Mouse (Mus musculus) embryonic facial prominence, embryonic 15.5 days (tissue): ENCODE results near the gene Dusp18. TPM values are rescaled to one million over a fixed set of nuclear protein-coding genes. Genes with fewer than 3 reads are reported as not detected.
A peak's percentile ranks its signal among the peaks of the same experiment; 100 is the strongest.

Experiments used
- ATAC-seq: fragments of 200-750 bp; cut with Nextera tagmentation; 2 replicates; pipeline ENCODE4 v1.8.0; 2017; ENCODE audit warnings: low read depth, moderate TSS enrichment; ENCODE audit not compliant: insufficient number of reproducible peaks, low FRiP score, low TSS enrichment
- H3K27ac ChIP-seq: fragments of 300-500 bp; sonication (generic); replicated peaks from 2 replicates; pipeline ENCODE4 v1.5.1; 2015; ENCODE audit warnings: mild to moderate bottlenecking, inconsistent platforms
- H3K27me3 ChIP-seq: fragments of 300-500 bp; sonication (generic); 2 replicates; pipeline ENCODE4 v1.6.1; 2015; ENCODE audit warnings: inconsistent platforms
- H3K36me3 ChIP-seq: fragments of 300-500 bp; sonication (generic); 2 replicates; pipeline ENCODE4 v1.6.1; 2015; ENCODE audit warnings: mild to moderate bottlenecking, inconsistent platforms
- H3K4me1 ChIP-seq: fragments of 300-500 bp; sonication (generic); 2 replicates; pipeline ENCODE4 v1.6.1; 2015; ENCODE audit warnings: inconsistent platforms
- H3K4me2 ChIP-seq: fragments of 300-500 bp; sonication (generic); replicated peaks from 2 replicates; pipeline ENCODE4 v1.6.1; 2015; ENCODE audit warnings: mild to moderate bottlenecking, inconsistent platforms
- H3K4me3 ChIP-seq: fragments of 300-500 bp; sonication (generic); replicated peaks from 2 replicates; pipeline ENCODE4 v1.5.1; 2015; ENCODE audit warnings: mild to moderate bottlenecking, inconsistent platforms
- H3K9ac ChIP-seq: fragments of 300-500 bp; sonication (generic); 2 replicates; pipeline ENCODE4 v1.6.1; 2015; ENCODE audit warnings: inconsistent platforms
- H3K9me3 ChIP-seq: fragments of 300-500 bp; sonication (generic); replicated peaks from 2 replicates; pipeline ENCODE4 v1.6.1; 2016; ENCODE audit warnings: inconsistent platforms
- WGBS: fragments of 180-500 bp; shearing (Covaris S2); methylation state at CpG from one replicate; pipeline ENCODE4 v1.1.7; 2015; 5-methylcytosine and 5-hydroxymethylcytosine counted together
- polyA plus RNA-seq: library from polyadenylated mRNA; unstranded; fragments of >200 nt; fragmentation: Nextera tagmentation; extraction: Ambion mirVana; gene quantifications from 2 replicates; pipeline ENCODE4 v1.2.1, GENCODE M21; 2015

Dusp18 gene
- polyA plus RNA-seq, 1 experiment from 2014 or later, result 12.6 TPM

DNA sequence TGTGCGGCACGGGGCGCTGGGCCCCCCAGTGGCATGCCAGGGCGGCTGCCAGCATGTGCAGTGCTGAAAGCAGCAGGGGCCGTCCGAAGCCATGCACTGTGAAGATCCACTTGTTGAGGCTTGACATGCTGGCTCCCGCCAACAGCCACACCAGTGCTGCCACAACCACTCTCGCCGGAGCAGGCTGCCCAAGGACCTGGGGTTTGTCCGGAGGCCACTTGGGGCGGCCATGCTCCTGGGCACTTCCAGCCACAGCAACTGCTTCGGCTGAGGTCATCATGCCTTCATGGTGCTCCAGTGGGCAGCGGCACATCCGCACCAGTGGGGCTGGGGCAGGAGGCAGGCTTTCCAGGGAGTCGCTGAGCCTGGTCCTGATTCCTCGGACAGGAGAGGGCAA lies 17.8 kb downstream of the Dusp18 start:
- peak; percentile 4; the same call in 1 of the 2 replicates for ATAC-seq
- Histone ChIP-seq H3K4me1 (peaks cover 42% of the 10 kb centered on the region), H3K4me3 (peak overlapping the region; percentile 63), H3K36me3 (0 out of 2 replicates have a peak, but pooled peaks cover under 1% of the 10 kb centered on the region), H3K9me3 (no peaks in the 10 kb centered on the region), H3K9ac (peak overlapping the region; percentile 44; the same call in 1 of the 2 replicates), H3K27ac (peak overlapping the region; percentile 93), H3K27me3 (no peaks in the 10 kb centered on the region), H3K4me2 (peak overlapping the region; percentile 88)
- WGBS, result 2% methylated on average over 16 of the region's 16 CpGs

DNA sequence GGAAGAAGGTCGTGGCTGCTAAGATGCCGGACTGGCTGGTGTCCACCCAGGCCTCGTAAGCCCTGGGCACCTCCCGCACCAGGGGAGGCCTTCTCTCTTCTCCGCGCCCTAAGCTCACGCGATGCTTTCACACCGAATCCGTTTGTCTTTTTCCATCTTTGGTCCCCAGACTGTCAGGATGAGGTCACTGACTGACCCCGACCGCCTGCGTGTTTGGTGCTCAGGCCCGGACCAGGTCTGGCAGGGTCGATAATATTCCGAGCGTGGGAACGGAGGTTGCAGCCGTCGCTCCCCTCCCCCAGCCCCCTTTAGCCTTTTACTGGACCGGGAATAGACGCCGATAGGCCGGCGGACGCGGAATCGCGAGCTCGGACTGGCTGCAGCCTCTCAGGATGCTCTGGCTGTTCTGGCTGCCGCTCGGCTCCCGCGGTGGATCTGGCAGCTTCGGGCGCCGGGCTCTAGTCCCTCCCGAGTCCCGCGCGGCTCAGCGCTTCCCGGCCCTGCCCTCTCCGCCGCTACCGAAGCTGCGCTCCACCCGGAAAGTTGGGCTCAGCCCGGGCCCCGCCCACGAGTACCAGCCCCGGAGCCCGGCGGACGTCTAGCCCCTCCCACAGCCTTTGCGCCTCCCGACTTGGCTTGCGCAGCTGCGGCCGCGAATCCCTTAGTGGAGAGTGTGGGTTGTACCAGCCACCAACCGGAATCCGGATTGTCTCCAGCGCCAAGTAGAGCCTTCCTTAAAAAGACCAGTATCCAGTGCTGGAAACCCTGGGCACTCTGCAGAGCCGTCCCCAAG lies 18.5 kb downstream of the Dusp18 start:
- Histone ChIP-seq H3K9ac (peak overlapping the region; percentile 44), H3K27me3 (no peaks in the 10 kb centered on the region), H3K9me3 (no peaks in the 10 kb centered on the region), H3K4me2 (peak overlapping the region; percentile 88), H3K36me3 (no peaks in the 10 kb centered on the region), H3K4me1 (peaks cover 42% of the 10 kb centered on the region), H3K4me3 (peak overlapping the region; percentile 63), H3K27ac (peak overlapping the region; percentile 93)
- peak; percentile 88 for ATAC-seq
- under 1% methylated on average over 65 of the region's 65 CpGs for WGBS

DNA sequence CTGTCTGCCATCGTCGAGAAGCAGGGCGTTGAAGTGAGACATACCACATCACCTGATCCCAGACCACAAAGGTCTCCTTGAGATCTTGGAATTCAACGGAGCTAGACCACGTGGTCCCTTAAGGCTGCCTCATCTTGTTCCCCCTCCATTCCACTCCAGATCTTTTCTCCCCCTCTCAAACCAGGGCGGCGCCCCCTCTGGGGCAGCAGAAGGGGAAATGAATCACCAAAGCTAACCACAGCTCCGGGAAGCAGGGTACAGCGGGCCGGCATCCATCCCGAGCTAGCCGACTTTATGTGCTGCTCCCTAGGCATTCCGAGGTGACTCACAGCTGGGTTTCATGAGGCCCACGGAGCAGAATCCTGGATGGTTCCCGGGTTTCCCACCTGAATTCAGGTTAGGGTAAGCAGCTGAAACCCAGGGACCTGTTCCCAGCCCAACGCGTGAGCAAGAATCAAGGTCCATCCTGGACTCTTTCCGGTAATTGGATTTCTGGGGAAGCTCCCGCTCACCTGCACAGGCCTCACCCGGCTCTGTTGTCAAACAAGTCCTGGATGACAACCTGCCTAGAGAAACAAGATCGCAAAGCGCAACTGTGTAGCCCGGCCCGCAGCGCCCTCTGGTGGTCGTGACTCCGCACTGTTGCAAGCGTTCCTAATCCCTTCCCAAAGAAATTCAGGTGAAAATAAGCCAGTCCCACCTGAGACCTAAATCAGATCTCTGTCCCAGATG lies 19.2 kb downstream of the Dusp18 start, which contains the start of gene Slc35e4:
Gene Slc35e4 (minus strand): TSS at position 556 of the 732 bp plus-strand sequence.
- peak within 1 kb of the TSS; percentile 93 for H3K27ac ChIP-seq
- H3K4me3 ChIP-seq, result peak within 1 kb of the TSS; percentile 63
- peak within 1 kb of the TSS; percentile 44 for H3K9ac ChIP-seq
- H3K4me2 ChIP-seq, result peak within 1 kb of the TSS; percentile 88
- peaks cover 42% of the 10 kb centered on the region for H3K4me1 ChIP-seq
- under 1% methylated on average over 28 of the region's 28 CpGs for WGBS
- H3K9me3 ChIP-seq, result no peaks in the 10 kb centered on the region
- H3K36me3 ChIP-seq, result no peaks in the 10 kb centered on the region
- no peaks in the 10 kb centered on the region for H3K27me3 ChIP-seq
- peak; percentile 78 for ATAC-seq

DNA sequence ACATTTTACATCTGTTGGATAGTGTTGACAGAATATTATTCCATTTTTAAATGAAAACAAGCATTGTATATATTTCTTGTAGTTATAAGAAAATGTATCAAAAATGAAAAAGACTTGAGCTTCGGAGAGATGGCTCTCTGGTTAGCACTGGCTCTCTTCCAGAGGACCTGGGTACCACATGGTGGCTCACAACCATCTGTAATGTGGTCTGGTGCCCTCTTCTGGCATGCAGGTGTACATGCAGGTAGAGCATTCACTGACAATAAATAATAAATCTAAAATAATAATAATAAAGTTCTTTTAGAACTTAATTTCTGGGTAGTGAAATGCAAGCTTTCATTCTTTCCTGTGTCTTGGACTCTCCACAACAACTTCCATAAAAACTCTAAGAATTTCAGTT lies 23.7 kb downstream of the Dusp18 start:
- Histone ChIP-seq H3K36me3 (peaks cover 21% of the 10 kb centered on the region), H3K4me1 (peaks cover 8% of the 10 kb centered on the region), H3K9me3 (no peaks in the 10 kb centered on the region), H3K9ac (no peak overlapping the region), H3K4me3 (no peak overlapping the region), H3K4me2 (no peak overlapping the region), H3K27ac (no peak overlapping the region), H3K27me3 (no peaks in the 10 kb centered on the region)
- WGBS, result 34% methylated on average over 1 of the region's 1 CpGs
- no peak for ATAC-seq

DNA sequence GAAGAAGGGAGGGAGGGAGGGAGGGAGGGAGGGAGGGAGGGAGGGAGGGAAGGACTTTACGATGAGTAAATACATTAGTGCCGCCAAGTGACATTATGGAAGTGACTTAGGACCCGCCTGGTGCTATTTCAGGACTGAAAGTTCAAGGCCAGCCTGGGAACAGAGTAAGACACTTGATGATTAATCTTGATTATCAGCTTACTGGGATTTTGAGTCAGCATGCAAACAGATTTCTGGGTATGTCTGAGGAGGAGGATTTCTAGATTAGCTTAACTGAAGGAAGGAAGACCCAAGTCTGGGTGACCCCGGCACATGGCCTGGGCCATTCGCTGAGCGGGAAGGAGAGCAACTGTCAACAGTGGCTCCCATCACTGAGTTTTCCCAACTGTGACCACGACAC lies 25.4 kb downstream of the Dusp18 start:
- Histone ChIP-seq H3K36me3 (peaks cover 36% of the 10 kb centered on the region), H3K27ac (no peak overlapping the region), H3K9me3 (no peaks in the 10 kb centered on the region), H3K27me3 (no peaks in the 10 kb centered on the region), H3K9ac (no peak overlapping the region), H3K4me1 (no peaks in the 10 kb centered on the region), H3K4me2 (no peak overlapping the region), H3K4me3 (no peak overlapping the region)
- ATAC-seq, result no peak
- 93% methylated on average over 7 of the region's 7 CpGs for WGBS

DNA sequence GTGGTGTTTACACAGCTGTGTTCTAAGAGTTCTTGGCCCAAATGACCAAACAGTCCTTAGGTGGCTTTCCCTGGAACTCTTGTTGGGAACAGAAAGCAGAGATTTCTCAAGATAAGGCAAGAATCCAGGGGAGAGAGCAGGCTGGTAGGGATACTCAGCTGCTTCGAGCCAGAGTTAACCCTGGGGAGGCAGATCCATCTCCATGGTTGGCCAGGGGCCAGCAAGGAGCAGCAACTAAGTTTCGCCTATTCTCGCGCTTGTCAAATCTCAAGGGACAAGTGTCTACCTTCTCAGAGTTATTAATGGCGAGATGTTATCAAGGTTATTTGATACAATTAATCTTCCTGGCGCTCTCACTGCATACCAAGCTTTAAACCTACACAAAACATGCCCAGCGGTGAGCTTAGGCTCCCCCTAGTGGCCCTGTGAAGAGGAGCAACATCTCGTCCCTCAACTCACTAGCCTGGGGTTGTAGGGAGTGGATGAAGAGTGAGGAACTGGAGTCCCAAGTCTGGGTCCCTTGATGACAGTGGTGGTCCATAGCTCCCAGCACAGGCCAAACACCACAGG lies 26.3 kb downstream of the Dusp18 start:
- H3K27ac ChIP-seq, result no peak overlapping the region
- H3K9me3 ChIP-seq, result no peaks in the 10 kb centered on the region
- H3K27me3 ChIP-seq, result no peaks in the 10 kb centered on the region
- H3K4me2 ChIP-seq, result no peak overlapping the region
- 22% methylated on average over 8 of the region's 8 CpGs for WGBS
- no peak overlapping the region for H3K4me3 ChIP-seq
- H3K4me1 ChIP-seq, result no peaks in the 10 kb centered on the region
- H3K9ac ChIP-seq, result no peak overlapping the region
- H3K36me3 ChIP-seq, result peaks cover 43% of the 10 kb centered on the region
- ATAC-seq, result no peak

DNA sequence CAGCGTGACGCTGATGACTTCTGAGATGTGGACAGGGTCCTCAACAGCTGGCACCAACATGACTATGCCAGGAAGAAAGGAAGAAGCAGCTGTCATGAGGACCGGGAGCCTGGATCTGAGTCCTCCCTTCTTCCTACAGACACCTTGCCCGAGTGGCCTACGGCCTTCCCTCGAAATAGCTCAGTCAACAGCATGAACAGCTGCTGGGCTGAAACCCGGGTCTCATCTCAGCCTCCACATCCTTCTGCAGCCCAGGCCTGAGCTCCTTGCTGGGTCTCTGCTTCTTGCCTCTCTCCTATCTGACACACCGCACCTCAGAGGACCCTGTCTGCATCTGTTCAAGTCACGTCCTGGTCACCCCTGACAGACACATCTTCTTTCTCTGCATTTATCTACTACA lies 27.1 kb downstream of the Dusp18 start:
- no peak overlapping the region for H3K27ac ChIP-seq
- no peaks in the 10 kb centered on the region for H3K9me3 ChIP-seq
- H3K4me2 ChIP-seq, result no peak overlapping the region
- no peak for ATAC-seq
- H3K36me3 ChIP-seq, result peaks cover 49% of the 10 kb centered on the region
- H3K4me3 ChIP-seq, result no peak overlapping the region
- H3K27me3 ChIP-seq, result no peaks in the 10 kb centered on the region
- no peaks in the 10 kb centered on the region for H3K4me1 ChIP-seq
- no peak overlapping the region for H3K9ac ChIP-seq
- WGBS, result 95% methylated on average over 9 of the region's 9 CpGs

DNA sequence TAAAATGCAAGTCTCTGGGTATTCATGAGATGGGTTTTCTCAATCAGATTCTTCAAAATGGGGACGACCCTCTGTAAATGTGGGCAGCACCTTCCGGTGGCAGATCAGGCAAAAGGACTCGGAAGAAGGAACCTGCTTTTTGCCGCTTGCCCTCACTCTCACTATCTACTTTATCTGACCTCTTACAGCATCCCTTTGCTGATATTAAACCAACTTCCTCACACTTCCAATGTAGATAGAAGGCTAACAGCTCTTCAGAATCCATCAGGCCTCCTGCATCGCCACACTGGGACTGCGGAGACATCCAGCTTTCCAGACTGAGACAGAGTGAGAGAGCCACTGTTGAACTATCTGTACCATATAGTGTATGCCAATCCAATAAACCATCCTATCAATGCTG lies 27.7 kb downstream of the Dusp18 start:
- Histone ChIP-seq H3K9me3 (no peaks in the 10 kb centered on the region), H3K4me2 (no peak overlapping the region), H3K27ac (no peak overlapping the region), H3K9ac (no peak overlapping the region), H3K4me1 (no peaks in the 10 kb centered on the region), H3K4me3 (no peak overlapping the region), H3K36me3 (peaks cover 49% of the 10 kb centered on the region), H3K27me3 (no peaks in the 10 kb centered on the region)
- ATAC-seq, result no peak
- 91% methylated on average over 6 of the region's 6 CpGs for WGBS

DNA sequence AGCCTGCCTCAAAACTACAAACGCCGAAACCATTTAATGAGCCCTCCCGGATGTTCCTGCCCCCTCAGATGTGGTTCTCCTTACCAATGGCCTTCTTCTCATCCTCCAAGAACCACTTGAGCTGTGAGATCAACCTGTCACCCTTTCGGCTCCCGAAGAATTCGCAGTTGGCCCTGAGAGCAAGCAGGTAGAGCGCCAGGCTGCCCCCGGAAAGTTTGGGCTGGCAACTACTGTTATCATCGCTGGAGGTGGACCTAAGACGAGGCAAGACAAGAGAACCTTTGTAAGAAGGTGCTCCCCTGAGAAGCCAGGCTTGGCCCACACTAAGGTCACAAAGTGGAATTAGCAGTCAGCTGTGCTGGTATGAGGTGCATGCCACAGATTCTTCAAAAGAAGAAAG lies 30.9 kb downstream of the Dusp18 start:
- Histone ChIP-seq H3K9ac (no peak overlapping the region), H3K9me3 (no peaks in the 10 kb centered on the region), H3K27ac (no peak overlapping the region), H3K4me2 (no peak overlapping the region), H3K4me3 (no peak overlapping the region), H3K27me3 (no peaks in the 10 kb centered on the region), H3K4me1 (0 out of 2 replicates have a peak, but pooled peaks cover 4% of the 10 kb centered on the region), H3K36me3 (peaks cover 50% of the 10 kb centered on the region)
- ATAC-seq, result no peak
- WGBS, result 90% methylated on average over 10 of the region's 10 CpGs

DNA sequence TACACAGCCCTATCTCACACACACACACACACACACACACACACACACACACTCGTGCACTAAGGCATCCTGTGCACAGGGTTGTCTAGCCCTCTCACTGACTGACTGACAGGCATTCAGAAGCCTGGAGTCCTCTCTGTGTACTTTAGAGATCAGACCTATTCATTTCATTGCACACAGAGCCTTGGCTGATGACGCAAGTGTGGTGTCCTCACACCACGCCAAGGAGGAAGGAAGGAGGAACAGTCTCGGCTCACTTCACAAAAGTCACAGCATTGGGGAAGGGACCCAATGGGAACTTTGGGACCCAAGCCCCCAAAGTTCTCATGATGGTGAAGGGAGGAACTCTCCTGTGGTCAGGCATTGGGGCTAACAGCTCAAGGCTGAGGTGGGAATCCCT lies 35.0 kb downstream of the Dusp18 start:
- no peak overlapping the region for H3K9ac ChIP-seq
- no peaks in the 10 kb centered on the region for H3K9me3 ChIP-seq
- H3K4me3 ChIP-seq, result no peak overlapping the region
- no peak for ATAC-seq
- peaks cover 19% of the 10 kb centered on the region for H3K36me3 ChIP-seq
- no peak overlapping the region for H3K27ac ChIP-seq
- H3K4me2 ChIP-seq, result no peak overlapping the region
- 71% methylated on average over 4 of the region's 4 CpGs for WGBS
- H3K4me1 ChIP-seq, result peaks cover 17% of the 10 kb centered on the region
- H3K27me3 ChIP-seq, result no peaks in the 10 kb centered on the region

DNA sequence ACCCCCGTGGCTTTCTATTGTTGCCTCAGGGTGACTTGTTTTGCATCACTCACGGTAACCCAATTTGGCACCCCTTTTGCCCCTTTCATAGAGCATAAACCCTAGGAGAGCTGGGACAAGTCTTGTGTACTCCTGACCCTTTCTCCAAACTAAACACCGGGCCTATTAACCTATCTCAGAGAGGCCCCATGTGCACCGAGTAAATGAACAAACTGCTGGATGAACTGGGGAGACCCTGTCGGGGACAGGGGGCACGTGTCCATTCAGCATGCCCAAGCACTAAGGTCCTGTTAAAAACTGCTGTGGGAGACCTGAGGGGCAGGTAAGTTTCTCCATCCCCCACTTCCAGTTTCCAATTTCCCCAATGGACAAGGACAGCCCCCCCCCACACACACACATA lies 35.9 kb downstream of the Dusp18 start:
- WGBS, result 23% methylated on average over 6 of the region's 6 CpGs
- H3K27ac ChIP-seq, result no peak overlapping the region
- H3K4me2 ChIP-seq, result peak overlapping the region; percentile 67
- H3K9me3 ChIP-seq, result no peaks in the 10 kb centered on the region
- H3K36me3 ChIP-seq, result peaks cover 14% of the 10 kb centered on the region
- H3K27me3 ChIP-seq, result no peaks in the 10 kb centered on the region
- no peak for ATAC-seq
- H3K4me1 ChIP-seq, result peaks cover 17% of the 10 kb centered on the region
- no peak overlapping the region for H3K9ac ChIP-seq
- H3K4me3 ChIP-seq, result peak overlapping the region; percentile 49
